Mouse (Mus musculus): ENCODE data around the gene Adgrv1. TPM values are rescaled to one million over a fixed set of nuclear protein-coding genes. Genes with fewer than 3 reads are reported as not detected.
A peak's percentile ranks its signal among the peaks of the same experiment; 100 is the strongest.

Adgrv1 gene
- polyA plus RNA-seq, 1 experiment from 2014 or later, result 41.9 TPM

- H3K4me3 ChIP-seq (ENCODE audit: low read depth, low read length), result no peak overlapping the region
- H3K4me1 ChIP-seq (replicated peaks; ENCODE audit: control insufficient read depth, insufficient read depth, low read length), result no peaks in the 10 kb centered on the region
- DNase-seq (ENCODE audit: low spot score) (no peak), ATAC-seq (replicated peaks; ENCODE audit: low FRiP score) (no peak)
- H3K9me3 ChIP-seq (ENCODE audit: control insufficient read depth, low read length), result no peaks in the 10 kb centered on the region
- H3K27me3 ChIP-seq (ENCODE audit: control insufficient read depth, insufficient read depth, low read length), result no peaks in the 10 kb centered on the region
- no peak overlapping the region for H3K4me2 ChIP-seq (ENCODE audit: low read depth, low read length, severe bottlenecking)
- no peaks in the 10 kb centered on the region for H3K36me3 ChIP-seq (ENCODE audit: control insufficient read depth, insufficient read depth, low read length)
- no peak overlapping the region for H3K27ac ChIP-seq (ENCODE audit: low read depth, low read length)
- H3K9ac ChIP-seq (ENCODE audit: low read length), result no peak overlapping the region
- 75% methylated on average over 5 of the region's 5 CpGs for WGBS
These were observed 278.4 kb downstream of the Adgrv1 start for GRCm38 (mm10) chr13:81354587-81354986.

- DNase-seq (ENCODE audit: low spot score), result no peak
- no peak for ATAC-seq (replicated peaks; ENCODE audit: low FRiP score)
- Histone ChIP-seq H3K9ac (ENCODE audit: low read length) (no peak overlapping the region), H3K9me3 (ENCODE audit: control insufficient read depth, low read length) (no peaks in the 10 kb centered on the region), H3K27ac (ENCODE audit: low read depth, low read length) (no peak overlapping the region), H3K4me3 (ENCODE audit: low read depth, low read length) (no peak overlapping the region), H3K27me3 (ENCODE audit: control insufficient read depth, insufficient read depth, low read length) (no peaks in the 10 kb centered on the region), H3K4me1 (replicated peaks; ENCODE audit: control insufficient read depth, insufficient read depth, low read length) (no peaks in the 10 kb centered on the region), H3K36me3 (ENCODE audit: control insufficient read depth, insufficient read depth, low read length) (no peaks in the 10 kb centered on the region), H3K4me2 (ENCODE audit: low read depth, low read length, severe bottlenecking) (no peak overlapping the region)
- 87% methylated on average over 11 of the region's 11 CpGs for WGBS
These were observed 280.7 kb downstream of the Adgrv1 start for GRCm38 (mm10) chr13:81352296-81352695.

DNA sequence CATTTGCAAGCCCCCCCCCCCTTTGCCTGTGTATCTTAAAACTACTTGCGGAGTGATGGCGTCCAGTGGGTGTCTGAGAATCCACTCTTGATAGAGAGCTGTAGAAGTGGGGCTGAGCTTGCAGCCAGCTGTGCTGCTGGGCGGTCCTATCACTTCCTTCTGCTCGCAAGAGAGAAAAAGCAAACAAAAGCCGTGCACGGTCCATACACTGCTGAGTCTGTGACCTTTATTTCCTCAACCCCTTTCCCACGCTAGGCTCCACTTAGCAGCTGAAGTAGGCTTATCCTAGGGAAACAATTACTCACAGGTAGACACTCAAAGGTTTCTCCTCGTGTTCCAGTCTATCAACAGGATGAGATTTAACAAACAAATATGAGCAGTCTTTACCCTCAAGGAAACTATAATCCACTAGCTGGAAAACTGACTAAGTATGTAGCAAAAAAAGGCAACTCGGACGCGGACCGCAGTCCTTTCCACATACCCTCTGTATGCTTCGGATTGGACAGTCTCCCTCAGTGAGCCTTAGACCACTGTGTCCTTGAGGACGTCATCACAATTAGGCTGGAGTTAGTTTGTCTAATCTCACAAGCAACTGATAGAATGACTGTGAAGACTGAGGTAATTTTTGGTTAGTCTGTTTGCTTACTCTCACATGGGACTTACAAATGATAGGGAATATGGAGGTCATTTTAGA, 281.3 kb downstream of the Adgrv1 start:
- Histone ChIP-seq H3K27me3 (ENCODE audit: control insufficient read depth, insufficient read depth, low read length) (no peaks in the 10 kb centered on the region), H3K4me3 (ENCODE audit: low read depth, low read length) (no peak overlapping the region), H3K27ac (ENCODE audit: low read depth, low read length) (no peak overlapping the region), H3K9ac (ENCODE audit: low read length) (no peak overlapping the region), H3K4me1 (replicated peaks; ENCODE audit: control insufficient read depth, insufficient read depth, low read length) (no peaks in the 10 kb centered on the region), H3K4me2 (ENCODE audit: low read depth, low read length, severe bottlenecking) (no peak overlapping the region), H3K9me3 (ENCODE audit: control insufficient read depth, low read length) (no peaks in the 10 kb centered on the region), H3K36me3 (ENCODE audit: control insufficient read depth, insufficient read depth, low read length) (no peaks in the 10 kb centered on the region)
- peak; percentile 53; the same call in 1 of the 2 replicates for ATAC-seq (replicated peaks; ENCODE audit: low FRiP score)
- no peak for DNase-seq (ENCODE audit: low spot score)
- 58% methylated on average over 14 of the region's 14 CpGs for WGBS

DNA sequence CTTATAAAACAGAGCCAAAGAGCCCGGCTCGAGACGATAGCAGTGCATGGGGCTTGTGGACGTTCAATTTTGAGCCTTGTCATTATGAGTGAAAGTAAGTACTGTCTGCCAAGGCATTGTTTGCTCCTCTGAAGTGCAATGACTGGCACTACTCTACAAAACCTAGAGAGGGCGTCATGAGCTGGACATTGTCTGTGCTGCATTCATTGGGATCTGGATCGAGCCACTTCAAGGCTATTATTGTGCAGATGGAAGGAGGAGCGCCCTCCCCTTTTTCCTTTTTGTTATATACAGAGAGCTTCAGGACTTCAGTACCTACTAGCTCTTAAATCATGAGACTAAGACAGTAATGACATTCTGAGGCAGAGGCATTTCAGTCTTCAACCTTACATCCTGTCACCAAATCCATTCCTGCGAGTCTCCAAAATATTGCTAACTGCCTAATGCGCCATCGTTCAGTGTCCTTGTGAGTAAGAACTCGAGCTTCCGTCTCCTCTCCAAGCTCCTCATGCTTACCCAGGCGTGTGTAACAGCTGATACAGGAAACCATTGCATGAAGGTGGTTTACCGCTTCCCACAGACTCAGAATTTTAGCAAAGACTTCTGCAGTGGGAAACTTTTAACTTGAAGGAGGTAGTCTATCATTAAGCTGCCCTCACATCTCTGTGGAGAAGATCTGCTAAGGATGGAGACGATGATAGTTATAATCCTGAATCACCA, 285.5 kb downstream of the Adgrv1 start:
- Histone ChIP-seq H3K4me3 (ENCODE audit: low read depth, low read length) (no peak overlapping the region), H3K9me3 (ENCODE audit: control insufficient read depth, low read length) (no peaks in the 10 kb centered on the region), H3K36me3 (ENCODE audit: control insufficient read depth, insufficient read depth, low read length) (no peaks in the 10 kb centered on the region), H3K9ac (ENCODE audit: low read length) (no peak overlapping the region), H3K27me3 (ENCODE audit: control insufficient read depth, insufficient read depth, low read length) (no peaks in the 10 kb centered on the region), H3K27ac (ENCODE audit: low read depth, low read length) (no peak overlapping the region), H3K4me2 (ENCODE audit: low read depth, low read length, severe bottlenecking) (no peak overlapping the region), H3K4me1 (replicated peaks; ENCODE audit: control insufficient read depth, insufficient read depth, low read length) (no peaks in the 10 kb centered on the region)
- 86% methylated on average over 15 of the region's 15 CpGs for WGBS
- DNase-seq (ENCODE audit: low spot score) (no peak), ATAC-seq (replicated peaks; ENCODE audit: low FRiP score) (no peak)

GRCm38 (mm10) chr13:81342987-81343596, 289.9 kb downstream of the Adgrv1 start:
- ATAC-seq (replicated peaks; ENCODE audit: low FRiP score) (no peak), DNase-seq (ENCODE audit: low spot score) (no peak)
- H3K4me1 ChIP-seq (replicated peaks; ENCODE audit: control insufficient read depth, insufficient read depth, low read length), result no peaks in the 10 kb centered on the region

GRCm38 (mm10) chr13:81335241-81335640, 297.7 kb downstream of the Adgrv1 start:
- H3K27ac ChIP-seq (ENCODE audit: low read depth, low read length), result no peak overlapping the region
- no peak overlapping the region for H3K9ac ChIP-seq (ENCODE audit: low read length)
- no peaks in the 10 kb centered on the region for H3K36me3 ChIP-seq (ENCODE audit: control insufficient read depth, insufficient read depth, low read length)
- H3K4me1 ChIP-seq (replicated peaks; ENCODE audit: control insufficient read depth, insufficient read depth, low read length), result no peaks in the 10 kb centered on the region
- H3K27me3 ChIP-seq (ENCODE audit: control insufficient read depth, insufficient read depth, low read length), result no peaks in the 10 kb centered on the region
- WGBS, result 74% methylated on average over 1 of the region's 1 CpGs
- no peak for ATAC-seq (replicated peaks; ENCODE audit: low FRiP score)
- H3K9me3 ChIP-seq (ENCODE audit: control insufficient read depth, low read length), result no peaks in the 10 kb centered on the region
- no peak overlapping the region for H3K4me3 ChIP-seq (ENCODE audit: low read depth, low read length)
- no peak overlapping the region for H3K4me2 ChIP-seq (ENCODE audit: low read depth, low read length, severe bottlenecking)
- no peak for DNase-seq (ENCODE audit: low spot score)

More at GRCm38 (mm10) chr13:81342987-81343596, 289.9 kb downstream of the Adgrv1 start:
- Histone ChIP-seq H3K9me3 (ENCODE audit: control insufficient read depth, low read length) (no peaks in the 10 kb centered on the region), H3K4me2 (ENCODE audit: low read depth, low read length, severe bottlenecking) (no peak overlapping the region), H3K36me3 (ENCODE audit: control insufficient read depth, insufficient read depth, low read length) (no peaks in the 10 kb centered on the region), H3K27me3 (ENCODE audit: control insufficient read depth, insufficient read depth, low read length) (no peaks in the 10 kb centered on the region), H3K27ac (ENCODE audit: low read depth, low read length) (no peak overlapping the region), H3K4me3 (ENCODE audit: low read depth, low read length) (no peak overlapping the region), H3K9ac (ENCODE audit: low read length) (no peak overlapping the region)
- WGBS, result 80% methylated on average over 2 of the region's 2 CpGs

- no peak for DNase-seq (ENCODE audit: low spot score)
- Histone ChIP-seq H3K4me1 (replicated peaks; ENCODE audit: control insufficient read depth, insufficient read depth, low read length) (no peaks in the 10 kb centered on the region), H3K27ac (ENCODE audit: low read depth, low read length) (no peak overlapping the region), H3K27me3 (ENCODE audit: control insufficient read depth, insufficient read depth, low read length) (no peaks in the 10 kb centered on the region), H3K4me2 (ENCODE audit: low read depth, low read length, severe bottlenecking) (no peak overlapping the region), H3K9me3 (ENCODE audit: control insufficient read depth, low read length) (no peaks in the 10 kb centered on the region), H3K4me3 (ENCODE audit: low read depth, low read length) (no peak overlapping the region), H3K36me3 (ENCODE audit: control insufficient read depth, insufficient read depth, low read length) (no peaks in the 10 kb centered on the region), H3K9ac (ENCODE audit: low read length) (no peak overlapping the region)
- ATAC-seq (replicated peaks; ENCODE audit: low FRiP score), result no peak
- WGBS, result 49% methylated on average over 3 of the region's 3 CpGs
These were observed 300.9 kb downstream of the Adgrv1 start for GRCm38 (mm10) chr13:81332018-81332417.

DNA sequence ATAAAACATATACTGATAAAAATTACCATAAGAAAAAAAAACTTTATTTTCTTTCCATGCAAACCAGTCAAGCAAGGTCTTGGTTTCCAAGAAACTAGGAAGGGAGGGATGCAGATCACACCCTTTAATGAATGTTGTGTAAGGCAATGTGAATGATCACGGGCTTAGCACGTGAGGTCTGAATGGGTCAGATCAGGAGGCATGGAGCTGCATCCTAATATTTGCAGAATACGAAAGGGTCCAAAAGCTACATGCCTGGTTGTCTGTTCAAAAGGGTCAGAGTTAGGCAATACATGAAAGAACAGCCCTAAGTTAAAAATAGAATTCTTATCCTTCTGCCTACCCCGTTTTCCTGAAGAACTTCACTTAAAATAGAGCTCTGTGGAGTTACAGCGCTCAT, 303.2 kb downstream of the Adgrv1 start:
- DNase-seq (ENCODE audit: low spot score) (no peak), ATAC-seq (replicated peaks; ENCODE audit: low FRiP score) (no peak)
- 84% methylated on average over 5 of the region's 5 CpGs for WGBS
- no peaks in the 10 kb centered on the region for H3K4me1 ChIP-seq (replicated peaks; ENCODE audit: control insufficient read depth, insufficient read depth, low read length)
- H3K27ac ChIP-seq (ENCODE audit: low read depth, low read length), result no peak overlapping the region
- no peaks in the 10 kb centered on the region for H3K27me3 ChIP-seq (ENCODE audit: control insufficient read depth, insufficient read depth, low read length)
- no peaks in the 10 kb centered on the region for H3K36me3 ChIP-seq (ENCODE audit: control insufficient read depth, insufficient read depth, low read length)
- H3K4me3 ChIP-seq (ENCODE audit: low read depth, low read length), result no peak overlapping the region
- H3K4me2 ChIP-seq (ENCODE audit: low read depth, low read length, severe bottlenecking), result no peak overlapping the region
- H3K9ac ChIP-seq (ENCODE audit: low read length), result no peak overlapping the region
- H3K9me3 ChIP-seq (ENCODE audit: control insufficient read depth, low read length), result no peaks in the 10 kb centered on the region
